Mouse (Mus musculus) T-helper 1 cell (primary cell): ENCODE data around the gene Nsun6.

Experiments
- in situ Hi-C: fragments of 300-600 bp; cut with MboI, MseI; formaldehyde crosslinking; loops from one replicate; pipeline ENCODE4 v1.15.1; 2025; ENCODE audit warnings: high pct_unique_total_duplicates

The Nsun6 gene

GRCm38 (mm10) chr2:14992531-14992930 lies 62.3 kb downstream of the Nsun6 start:
- in situ Hi-C loops: no loop called here

GRCm38 (mm10) chr2:14989350-14989749 lies 65.5 kb downstream of the Nsun6 start:
- in situ Hi-C loops: no loop called here

DNA sequence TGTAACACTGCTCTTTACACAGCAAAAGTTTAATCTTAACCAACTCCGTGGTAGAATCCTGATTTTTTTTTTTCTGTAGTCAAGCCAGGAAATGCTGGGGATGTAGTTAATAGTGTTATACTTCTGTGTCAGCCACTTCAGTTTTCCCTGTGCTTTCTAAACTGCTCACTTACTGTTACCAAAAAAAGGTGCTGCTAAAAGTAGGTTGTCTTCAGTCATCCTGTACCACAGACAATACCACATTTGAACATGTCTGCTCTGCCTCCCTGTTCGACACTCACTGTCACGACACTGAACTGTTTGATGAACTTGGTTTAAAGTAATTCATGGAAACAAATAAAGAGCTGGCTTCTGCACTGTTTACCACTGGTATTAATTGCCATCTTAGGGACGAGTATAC lies 66.4 kb downstream of the Nsun6 start:
- in situ Hi-C loops: no loop called here

- in situ Hi-C loops: no loop called here
Measured at GRCm38 (mm10) chr2:14984029-14984428, 70.8 kb downstream of the Nsun6 start.

GRCm38 (mm10) chr2:14961493-14961892 lies 93.4 kb downstream of the Nsun6 start:
- in situ Hi-C loops: no loop called here

GRCm38 (mm10) chr2:14960963-14961488 lies 93.8 kb downstream of the Nsun6 start:
- in situ Hi-C loops: no loop called here

GRCm38 (mm10) chr2:14953090-14953489 lies 101.8 kb downstream of the Nsun6 start:
- in situ Hi-C loops: no loop called here
